Mouse (Mus musculus): ENCODE results near the gene Cog3. TPM values are rescaled to one million over a fixed set of nuclear protein-coding genes. Genes with fewer than 3 reads are reported as not detected.
A peak's percentile ranks its signal among the peaks of the same experiment; 100 is the strongest.

Cog3 gene
- polyA plus RNA-seq, 1 experiment from 2014 or later = 24.8 TPM

- H3K4me2 ChIP-seq (replicated peaks) = no peak overlapping the region
- no peak for ATAC-seq (ENCODE audit: low FRiP score)
- WGBS = 90% methylated on average over 6 of the region's 6 CpGs
- peaks cover 3% of the 10 kb centered on the region; the same call in 1 of the 2 replicates for H3K36me3 ChIP-seq
- H3K4me3 ChIP-seq = no peak overlapping the region
- no peak overlapping the region for H3K27ac ChIP-seq
- H3K9ac ChIP-seq = no peak overlapping the region
- H3K4me1 ChIP-seq = peaks cover 19% of the 10 kb centered on the region
- no peaks in the 10 kb centered on the region for H3K9me3 ChIP-seq (replicated peaks)
- peaks cover 8% of the 10 kb centered on the region; the same call in 1 of the 2 replicates for H3K27me3 ChIP-seq
Observed at GRCm38 (mm10) chr14:75756971-75757370, 2.7 kb upstream of the Cog3 start.

DNA sequence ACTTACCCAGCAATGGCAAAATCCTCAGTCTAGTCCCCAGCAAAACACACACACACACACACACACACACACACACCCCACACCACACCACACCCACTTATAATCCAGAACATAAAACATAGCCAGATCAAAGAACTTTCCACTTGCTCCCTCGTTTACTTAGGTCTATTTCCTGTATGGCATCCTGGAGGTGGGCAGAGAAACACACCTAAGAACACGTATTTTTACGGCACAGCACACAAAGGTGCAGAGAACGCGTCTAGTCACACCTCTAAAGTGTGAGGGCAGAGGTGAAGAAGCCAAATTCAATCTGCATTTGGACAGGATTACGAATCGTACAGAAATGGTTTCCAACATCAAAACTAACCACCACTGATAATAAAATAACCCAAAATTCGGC, 1.1 kb downstream of the Cog3 start:
- H3K9ac ChIP-seq = peak overlapping the region; percentile 91
- H3K4me3 ChIP-seq = peak overlapping the region; percentile 70
- ATAC-seq (ENCODE audit: low FRiP score) = no peak
- H3K27ac ChIP-seq = no peak overlapping the region
- peaks cover 4% of the 10 kb centered on the region; the same call in 1 of the 2 replicates for H3K27me3 ChIP-seq
- peaks cover 26% of the 10 kb centered on the region for H3K4me1 ChIP-seq
- H3K36me3 ChIP-seq = no peaks in the 10 kb centered on the region
- H3K4me2 ChIP-seq (replicated peaks) = peak overlapping the region; percentile 90
- WGBS = 77% methylated on average over 8 of the region's 8 CpGs
- no peaks in the 10 kb centered on the region for H3K9me3 ChIP-seq (replicated peaks)

- Histone ChIP-seq H3K9ac (no peak overlapping the region), H3K4me3 (no peak overlapping the region), H3K9me3 (replicated peaks) (no peaks in the 10 kb centered on the region), H3K36me3 (peaks cover 10% of the 10 kb centered on the region), H3K27ac (no peak overlapping the region), H3K4me1 (peaks cover 26% of the 10 kb centered on the region), H3K27me3 (no peaks in the 10 kb centered on the region), H3K4me2 (replicated peaks) (no peak overlapping the region)
- WGBS = 87% methylated on average over 4 of the region's 4 CpGs
- no peak for ATAC-seq (ENCODE audit: low FRiP score)
Observed at GRCm38 (mm10) chr14:75751040-75751439, 3.3 kb downstream of the Cog3 start.

DNA sequence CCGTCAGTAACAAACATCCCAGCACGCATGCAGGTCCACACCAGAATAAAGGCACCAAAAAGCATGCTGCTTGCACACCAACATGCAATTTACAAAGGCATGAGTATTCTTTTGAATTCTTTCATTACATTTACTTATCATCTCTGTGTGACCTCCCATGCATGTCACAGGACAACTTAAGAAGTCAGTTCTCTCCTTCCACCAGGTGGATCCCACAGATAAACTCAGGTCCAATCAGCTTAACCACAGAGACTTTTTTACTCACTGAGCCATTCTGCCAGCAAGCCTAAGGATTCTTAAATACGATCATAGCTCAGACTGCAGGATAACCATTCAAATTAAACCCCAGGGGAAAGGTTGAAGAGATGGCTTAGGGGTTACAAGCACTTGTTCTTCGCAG, 5.2 kb downstream of the Cog3 start:
- no peak overlapping the region for H3K27ac ChIP-seq
- H3K4me1 ChIP-seq = peaks cover 26% of the 10 kb centered on the region
- H3K9ac ChIP-seq = no peak overlapping the region
- no peaks in the 10 kb centered on the region for H3K9me3 ChIP-seq (replicated peaks)
- H3K4me3 ChIP-seq = no peak overlapping the region
- peaks cover 10% of the 10 kb centered on the region for H3K36me3 ChIP-seq
- no peaks in the 10 kb centered on the region for H3K27me3 ChIP-seq
- no peak overlapping the region for H3K4me2 ChIP-seq (replicated peaks)
- WGBS = 89% methylated on average over 4 of the region's 4 CpGs
- ATAC-seq (ENCODE audit: low FRiP score) = no peak

DNA sequence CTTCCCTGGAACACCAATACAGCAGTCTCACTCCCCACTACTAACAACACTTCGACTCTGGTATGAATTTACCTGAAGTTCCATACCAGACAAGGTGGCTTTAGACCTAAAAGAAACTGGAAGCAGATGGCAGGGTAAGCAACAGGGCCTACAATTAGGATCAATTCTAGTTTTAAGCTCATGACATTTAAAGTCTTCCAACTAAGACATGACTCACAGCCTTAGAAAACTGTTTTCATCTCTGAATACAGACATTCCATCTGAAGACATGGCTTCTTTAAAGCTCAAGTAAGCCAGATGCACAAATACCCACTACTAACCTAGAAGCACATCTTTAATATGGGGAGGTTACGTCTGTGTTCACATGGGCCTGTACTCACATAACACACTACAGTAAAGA, 6.4 kb downstream of the Cog3 start:
- no peak for ATAC-seq (ENCODE audit: low FRiP score)
- no peak overlapping the region for H3K4me2 ChIP-seq (replicated peaks)
- no peaks in the 10 kb centered on the region for H3K9me3 ChIP-seq (replicated peaks)
- H3K27me3 ChIP-seq = no peaks in the 10 kb centered on the region
- peaks cover 13% of the 10 kb centered on the region for H3K36me3 ChIP-seq
- H3K4me1 ChIP-seq = peaks cover 17% of the 10 kb centered on the region
- no peak overlapping the region for H3K4me3 ChIP-seq
- H3K27ac ChIP-seq = no peak overlapping the region
- WGBS = 93% methylated on average over 2 of the region's 2 CpGs
- H3K9ac ChIP-seq = no peak overlapping the region

GRCm38 (mm10) chr14:75741904-75742303, 12.4 kb downstream of the Cog3 start:
- WGBS = 94% methylated on average over 3 of the region's 3 CpGs

DNA sequence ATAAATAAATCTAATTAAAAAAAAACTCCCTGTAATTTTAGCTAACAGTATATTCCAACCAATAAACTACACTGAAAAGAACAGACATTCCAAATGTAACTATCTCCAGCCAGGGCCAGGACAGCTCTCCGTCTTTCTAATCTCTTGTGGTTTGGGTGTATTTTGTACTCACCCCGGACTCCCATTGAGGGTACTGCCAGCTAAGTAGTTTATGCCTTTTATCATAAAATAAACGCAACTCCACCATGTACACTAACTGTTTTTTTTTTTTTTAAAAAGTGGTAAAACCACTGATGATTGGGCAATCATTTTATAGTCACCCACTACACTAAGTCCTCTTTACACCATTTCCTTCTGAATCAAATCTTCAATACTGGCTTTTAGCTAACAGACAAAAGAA, 18.7 kb downstream of the Cog3 start:
- H3K9me3 ChIP-seq (replicated peaks) = no peaks in the 10 kb centered on the region
- H3K36me3 ChIP-seq = peaks cover 67% of the 10 kb centered on the region
- no peak overlapping the region for H3K4me2 ChIP-seq (replicated peaks)
- no peaks in the 10 kb centered on the region for H3K4me1 ChIP-seq
- no peaks in the 10 kb centered on the region for H3K27me3 ChIP-seq
- no peak for ATAC-seq (ENCODE audit: low FRiP score)
- H3K27ac ChIP-seq = no peak overlapping the region
- WGBS = 93% methylated on average over 3 of the region's 3 CpGs
- no peak overlapping the region for H3K4me3 ChIP-seq
- no peak overlapping the region for H3K9ac ChIP-seq

More at GRCm38 (mm10) chr14:75741904-75742303, 12.4 kb downstream of the Cog3 start:
- no peak for ATAC-seq (ENCODE audit: low FRiP score)
- Histone ChIP-seq H3K36me3 (peaks cover 47% of the 10 kb centered on the region), H3K9ac (no peak overlapping the region), H3K27ac (no peak overlapping the region), H3K9me3 (replicated peaks) (no peaks in the 10 kb centered on the region), H3K4me1 (no peaks in the 10 kb centered on the region), H3K27me3 (no peaks in the 10 kb centered on the region), H3K4me2 (replicated peaks) (no peak overlapping the region), H3K4me3 (no peak overlapping the region)

- H3K9me3 ChIP-seq (replicated peaks) = no peaks in the 10 kb centered on the region
- no peak overlapping the region for H3K4me2 ChIP-seq (replicated peaks)
- no peaks in the 10 kb centered on the region for H3K27me3 ChIP-seq
- ATAC-seq (ENCODE audit: low FRiP score) = no peak
- no peaks in the 10 kb centered on the region for H3K4me1 ChIP-seq
- no peak overlapping the region for H3K27ac ChIP-seq
- no peak overlapping the region for H3K4me3 ChIP-seq
- peaks cover 71% of the 10 kb centered on the region for H3K36me3 ChIP-seq
- 89% methylated on average over 7 of the region's 7 CpGs for WGBS
- H3K9ac ChIP-seq = no peak overlapping the region
Observed at GRCm38 (mm10) chr14:75732631-75733030, 21.7 kb downstream of the Cog3 start.

DNA sequence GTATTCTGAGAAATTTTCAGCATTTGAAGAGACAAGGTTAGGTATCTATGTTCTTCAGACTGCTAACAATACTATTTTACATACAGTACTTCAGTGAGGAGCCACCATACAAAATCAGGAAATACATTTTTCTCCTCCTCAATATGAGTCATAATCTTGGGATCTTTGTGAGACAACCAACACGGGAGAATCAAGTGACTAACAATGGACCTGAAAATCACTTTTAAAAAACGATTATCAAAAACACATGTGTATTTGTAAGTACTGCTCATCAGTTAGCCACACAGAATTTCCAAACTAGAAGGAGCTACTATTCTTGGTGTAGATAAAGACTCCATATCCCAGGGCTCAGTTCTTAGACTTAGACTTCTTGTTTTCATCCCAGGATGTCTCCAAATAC, 23.0 kb downstream of the Cog3 start:
- Histone ChIP-seq H3K27me3 (no peaks in the 10 kb centered on the region), H3K4me2 (replicated peaks) (no peak overlapping the region), H3K9me3 (replicated peaks) (no peaks in the 10 kb centered on the region), H3K27ac (no peak overlapping the region), H3K36me3 (peaks cover 70% of the 10 kb centered on the region), H3K4me1 (no peaks in the 10 kb centered on the region), H3K4me3 (no peak overlapping the region), H3K9ac (no peak overlapping the region)
- WGBS = 88% methylated on average over 2 of the region's 2 CpGs
- ATAC-seq (ENCODE audit: low FRiP score) = no peak

DNA sequence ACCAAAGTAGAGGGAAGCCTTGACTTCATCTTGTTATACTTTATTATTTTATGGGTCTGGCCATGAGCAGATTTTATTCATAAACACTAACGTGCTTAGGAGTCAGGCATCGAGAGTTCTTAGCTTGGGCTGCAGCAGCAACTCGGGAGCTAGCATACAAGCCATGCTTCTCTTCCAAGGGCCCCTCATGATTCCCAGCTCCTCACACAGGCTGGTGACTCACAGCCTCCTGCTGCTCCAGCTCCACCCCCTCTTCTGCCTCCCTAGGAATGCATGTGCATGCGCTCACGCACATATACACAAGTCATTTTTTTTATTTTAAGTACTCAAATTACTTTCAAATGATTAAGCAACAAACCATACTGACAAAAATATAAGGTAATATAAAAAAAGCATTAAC, 26.2 kb downstream of the Cog3 start:
- 89% methylated on average over 5 of the region's 5 CpGs for WGBS
- no peak overlapping the region for H3K9ac ChIP-seq
- H3K27me3 ChIP-seq = no peaks in the 10 kb centered on the region
- H3K4me2 ChIP-seq (replicated peaks) = no peak overlapping the region
- H3K9me3 ChIP-seq (replicated peaks) = no peaks in the 10 kb centered on the region
- H3K36me3 ChIP-seq = peaks cover 60% of the 10 kb centered on the region
- H3K27ac ChIP-seq = no peak overlapping the region
- H3K4me1 ChIP-seq = no peaks in the 10 kb centered on the region
- no peak for ATAC-seq (ENCODE audit: low FRiP score)
- H3K4me3 ChIP-seq = no peak overlapping the region

DNA sequence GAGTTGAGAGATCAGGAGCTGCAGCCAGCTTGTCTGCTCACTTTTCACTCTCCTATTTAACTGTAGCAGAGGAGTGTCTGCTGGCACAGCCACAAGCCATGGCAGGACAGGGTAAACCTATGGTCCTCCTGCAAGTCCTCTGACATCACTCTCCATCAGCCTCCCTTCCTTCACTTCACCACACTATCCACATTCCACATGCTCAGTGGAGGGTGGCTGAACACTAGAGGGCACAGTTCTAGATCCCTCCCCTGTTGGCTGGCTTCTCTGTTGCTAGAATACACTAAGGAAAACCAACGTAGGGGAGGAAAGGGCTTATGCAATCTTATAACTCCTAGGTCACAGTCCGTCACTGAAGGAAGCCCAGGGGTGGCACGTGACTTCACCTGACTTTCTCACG, 27.3 kb downstream of the Cog3 start:
- no peak overlapping the region for H3K4me3 ChIP-seq
- H3K4me2 ChIP-seq (replicated peaks) = no peak overlapping the region
- H3K27ac ChIP-seq = no peak overlapping the region
- H3K36me3 ChIP-seq = peaks cover 59% of the 10 kb centered on the region
- no peaks in the 10 kb centered on the region for H3K27me3 ChIP-seq
- H3K4me1 ChIP-seq = no peaks in the 10 kb centered on the region
- H3K9me3 ChIP-seq (replicated peaks) = no peaks in the 10 kb centered on the region
- no peak for ATAC-seq (ENCODE audit: low FRiP score)
- 80% methylated on average over 4 of the region's 4 CpGs for WGBS
- no peak overlapping the region for H3K9ac ChIP-seq

GRCm38 (mm10) chr14:75722816-75723215, 31.5 kb downstream of the Cog3 start:
- Histone ChIP-seq H3K4me2 (replicated peaks) (no peak overlapping the region), H3K27ac (no peak overlapping the region), H3K9me3 (replicated peaks) (no peaks in the 10 kb centered on the region), H3K36me3 (peaks cover 63% of the 10 kb centered on the region), H3K27me3 (no peaks in the 10 kb centered on the region), H3K9ac (no peak overlapping the region), H3K4me3 (no peak overlapping the region), H3K4me1 (no peaks in the 10 kb centered on the region)
- 92% methylated on average over 2 of the region's 2 CpGs for WGBS
- ATAC-seq (ENCODE audit: low FRiP score) = no peak

DNA sequence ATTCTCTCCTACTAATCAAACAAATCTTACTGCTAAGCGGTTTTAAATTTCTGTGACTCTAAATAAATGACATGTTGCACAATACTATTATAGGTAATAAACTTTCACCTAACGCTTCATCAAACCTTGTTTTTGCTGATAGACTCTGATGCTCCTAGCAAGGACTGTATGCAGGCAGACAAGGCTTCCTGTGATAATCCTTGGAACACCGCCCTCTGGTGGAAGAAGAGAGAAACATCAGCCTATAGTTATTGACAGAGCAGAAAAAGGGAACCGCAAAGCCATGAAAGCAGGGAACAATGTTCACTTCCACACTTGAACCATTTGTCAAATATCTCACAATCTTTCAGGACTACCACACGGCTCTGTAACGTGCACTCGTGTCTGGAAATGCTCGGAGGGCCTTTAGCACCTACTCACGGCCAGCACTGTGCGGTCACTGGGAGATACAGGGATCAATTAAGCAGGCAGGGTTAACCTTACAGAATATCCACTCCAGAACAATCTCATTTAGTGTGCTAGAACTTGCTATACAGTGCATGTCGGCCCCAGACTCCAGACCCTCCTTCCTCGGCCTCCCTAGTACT, 32.2 kb downstream of the Cog3 start:
- Histone ChIP-seq H3K27ac (no peak overlapping the region), H3K27me3 (no peaks in the 10 kb centered on the region), H3K4me1 (no peaks in the 10 kb centered on the region), H3K4me2 (replicated peaks) (no peak overlapping the region), H3K9ac (no peak overlapping the region), H3K36me3 (peaks cover 62% of the 10 kb centered on the region), H3K4me3 (no peak overlapping the region), H3K9me3 (replicated peaks) (no peaks in the 10 kb centered on the region)
- WGBS = 63% methylated on average over 12 of the region's 12 CpGs
- ATAC-seq (ENCODE audit: low FRiP score) = peak; percentile 40; the same call in 1 of the 2 replicates

Measured in hindbrain, embryonic 12.5 days (tissue).